Mouse (Mus musculus) megakaryocyte, embryonic 14.5 days (primary cell): ENCODE measurements around the gene Crebbp.

Experiments used
- FLI1 ChIP-seq: IDR thresholded peaks from 2 replicates; pipeline ENCODE4 v1.6.1; 2012; ENCODE audit warnings: low read length, inconsistent platforms, mixed read lengths
- GATA1 ChIP-seq: IDR thresholded peaks from 3 replicates; pipeline ENCODE4 v1.6.1; 2012; ENCODE audit warnings: mixed read lengths, low read length, inconsistent platforms, borderline replicate concordance

- TF ChIP-seq GATA1: no peak
- TF ChIP-seq FLI1: no peak
These were observed 179.3 kb downstream of the Crebbp start for GRCm38 (mm10) chr16:4034476-4034875.
